Mouse (Mus musculus) cerebellum, postnatal 10 days (tissue): Measurements from ENCODE around the gene Hibadh.
"Not testable (repeated sequence)": the region's sequence is repeated elsewhere in the genome, so short reads cannot be mapped to it uniquely, and the experiment has no call there.

Source experiments
- DNase-seq, 2 experiments: peaks; one replicate each; pipeline ENCODE4 v3.0.0; 2021; ENCODE audit warnings: mixed read lengths in 2 of 2

Gene Hibadh

DNA sequence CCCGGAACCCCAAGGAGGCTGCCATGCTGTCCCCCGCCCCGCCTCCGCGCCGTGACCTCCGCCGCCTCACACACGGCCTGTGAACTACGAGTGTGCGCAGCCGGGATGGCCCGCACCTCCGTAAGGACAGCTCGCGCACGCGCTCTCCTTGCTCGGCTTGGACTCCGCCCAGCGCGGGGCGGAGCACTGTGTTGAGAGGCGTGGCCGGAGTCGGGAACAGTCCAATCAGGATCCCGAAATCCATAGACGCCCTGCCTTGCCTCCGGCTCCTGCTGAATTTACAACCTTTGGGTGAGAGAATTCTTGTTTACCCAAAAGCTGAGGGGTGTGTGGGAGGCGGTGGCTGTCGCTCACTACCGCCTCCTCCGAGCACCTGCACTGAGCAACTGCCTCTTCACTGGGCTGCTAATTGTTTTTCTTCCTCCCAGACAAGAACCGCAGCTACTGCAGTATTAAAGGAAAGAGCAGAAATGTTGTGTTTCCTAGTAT, at the start of gene Hibadh:
Gene Hibadh, minus strand, starts transcription at position 166 of the 489 bp plus-strand sequence.
- peak; percentile 99 for DNase-seq

DNA sequence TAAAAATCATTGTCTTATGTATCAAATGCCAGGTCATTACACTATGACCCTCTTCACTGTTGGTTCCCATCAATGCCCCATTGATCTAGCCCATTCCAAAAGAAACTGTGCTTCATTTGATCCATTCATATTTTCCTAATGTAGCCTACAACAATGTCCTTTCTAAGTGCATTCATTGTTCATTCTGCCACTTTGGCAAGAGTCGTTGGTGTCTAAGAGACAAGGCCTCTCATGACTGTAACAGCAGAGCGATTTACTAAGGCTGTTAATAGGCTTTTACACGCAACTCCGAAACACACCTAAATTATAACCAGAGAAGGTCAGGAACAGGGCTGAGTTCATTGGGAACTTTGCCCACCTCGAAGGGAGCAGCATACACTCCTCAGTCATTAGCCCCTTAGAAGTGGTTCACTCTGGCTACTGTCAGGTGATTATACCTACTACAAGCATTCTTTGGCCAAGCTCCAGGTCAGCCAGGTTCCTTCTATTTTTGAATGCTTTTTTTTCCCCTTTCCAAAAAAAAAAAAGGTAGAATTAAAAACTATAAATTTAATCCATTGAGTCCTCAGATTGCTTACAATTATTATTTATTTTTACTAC, 46.8 kb upstream of the Hibadh start:
- DNase-seq, result no peak

DNA sequence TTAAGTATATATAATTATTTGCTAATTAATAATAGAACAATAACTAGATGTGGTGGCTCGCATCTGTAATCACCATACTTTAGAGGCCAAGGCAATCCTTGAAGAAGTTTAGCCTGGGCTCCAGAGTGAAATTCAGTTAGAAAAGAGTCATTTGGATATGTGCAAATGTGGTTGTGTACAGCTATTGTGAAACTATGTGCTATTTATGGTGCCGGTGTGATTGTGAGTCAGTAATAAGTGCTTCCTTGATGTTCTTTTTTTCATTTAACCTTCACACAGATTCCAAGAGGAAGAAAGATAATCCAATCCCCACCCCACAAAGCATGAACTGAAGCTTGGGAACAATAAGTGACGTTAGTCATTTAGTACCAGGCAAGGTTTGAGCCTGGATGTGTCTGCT, 42.4 kb upstream of the Hibadh start:
- no peak for DNase-seq

DNA sequence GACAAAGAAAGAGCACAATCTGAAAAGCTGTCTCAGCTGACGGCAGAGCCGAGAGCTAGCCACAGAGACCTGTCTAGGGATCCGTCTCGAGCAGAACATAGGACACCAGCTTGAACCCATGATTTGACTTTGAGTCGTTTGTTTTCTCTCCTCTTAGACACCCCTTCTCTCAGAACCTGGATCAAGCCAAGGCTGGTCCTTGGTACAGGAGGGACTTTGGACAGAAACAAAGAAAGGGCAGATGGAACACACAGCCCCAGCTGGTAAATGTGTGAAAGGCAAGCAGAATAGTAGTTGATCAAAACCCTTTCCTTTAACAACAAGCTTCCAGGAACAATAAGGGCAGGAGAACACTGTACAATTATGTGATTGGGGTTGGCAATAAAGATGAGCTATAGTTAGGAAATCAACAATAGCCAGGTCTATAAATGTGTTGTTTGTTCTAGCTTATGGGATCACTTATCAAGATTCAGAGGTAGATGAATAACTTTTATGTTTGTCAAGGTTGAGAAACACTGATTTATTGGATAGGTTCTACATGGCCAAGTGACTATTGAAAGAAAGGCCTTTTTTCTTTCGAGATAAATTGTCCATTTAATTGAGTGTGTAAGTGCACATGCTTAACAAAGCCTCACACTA, 41.8 kb upstream of the Hibadh start:
- DNase-seq, result no peak

DNA sequence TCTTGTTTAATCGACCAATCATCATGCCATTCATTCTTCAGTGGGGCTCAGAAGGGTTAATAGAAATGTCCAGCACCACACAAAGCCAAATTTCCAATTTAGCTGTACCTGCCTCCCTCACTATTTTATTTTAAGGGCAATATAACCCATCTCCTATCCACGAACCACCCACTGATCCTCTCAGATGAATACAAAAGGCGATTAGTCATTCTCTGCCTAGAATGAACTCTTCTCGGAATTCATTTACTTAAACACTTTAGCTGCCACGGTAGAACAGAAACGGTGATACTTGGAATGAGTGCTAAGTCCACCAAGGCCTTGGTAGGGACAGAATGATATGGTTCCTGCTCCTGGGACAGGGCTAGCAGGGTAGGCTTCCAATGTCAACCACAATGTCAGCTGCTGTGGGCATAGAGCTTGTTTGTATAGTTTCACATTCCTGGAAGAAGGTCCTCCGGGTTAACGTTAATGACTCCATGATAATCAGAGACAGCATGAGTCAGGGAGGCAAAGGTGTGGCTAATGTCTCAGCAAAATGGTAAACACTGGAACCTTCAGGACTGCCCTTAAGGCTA, 40.4 kb upstream of the Hibadh start:
- DNase-seq, result no peak

DNA sequence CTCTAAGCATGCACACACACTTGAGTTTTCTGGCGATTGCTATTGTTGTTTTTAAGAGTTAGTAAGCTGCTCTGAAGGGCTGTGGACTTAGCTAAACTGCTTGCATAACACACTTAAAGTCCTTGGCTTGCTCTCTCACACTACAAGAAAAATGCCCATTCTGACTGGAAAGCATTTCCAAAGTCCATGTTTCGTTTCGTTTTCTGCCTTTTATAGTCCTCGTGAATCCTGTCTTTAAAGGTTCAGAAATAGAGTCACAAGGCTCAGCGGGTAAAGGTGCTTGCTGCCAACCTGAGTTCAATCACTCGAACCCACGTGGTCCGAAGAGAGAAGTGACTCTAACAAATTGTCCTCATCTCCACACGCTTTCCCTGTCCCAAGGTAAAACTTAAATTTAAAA, 39.4 kb upstream of the Hibadh start:
- no peak for DNase-seq

DNA sequence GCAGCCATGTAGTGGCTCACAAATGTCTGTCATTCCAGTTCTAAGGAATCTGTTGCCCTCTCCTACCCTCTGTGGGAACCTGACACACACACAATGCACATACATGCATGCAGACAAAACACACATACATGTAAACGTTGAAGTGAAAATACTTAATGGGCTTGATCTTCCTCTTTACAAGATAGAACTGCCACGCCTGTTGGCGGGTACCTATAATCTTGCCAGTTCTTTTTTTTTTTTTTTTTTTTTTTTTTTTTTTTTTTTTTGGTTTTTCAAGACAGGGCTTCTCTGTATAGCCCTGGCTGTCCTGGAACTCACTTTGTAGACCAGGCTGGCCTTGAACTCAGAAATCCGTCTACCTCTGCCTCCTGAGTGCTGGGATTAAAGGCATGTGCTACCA, 37.3 kb upstream of the Hibadh start:
- DNase-seq, result not testable (repeated sequence)

DNA sequence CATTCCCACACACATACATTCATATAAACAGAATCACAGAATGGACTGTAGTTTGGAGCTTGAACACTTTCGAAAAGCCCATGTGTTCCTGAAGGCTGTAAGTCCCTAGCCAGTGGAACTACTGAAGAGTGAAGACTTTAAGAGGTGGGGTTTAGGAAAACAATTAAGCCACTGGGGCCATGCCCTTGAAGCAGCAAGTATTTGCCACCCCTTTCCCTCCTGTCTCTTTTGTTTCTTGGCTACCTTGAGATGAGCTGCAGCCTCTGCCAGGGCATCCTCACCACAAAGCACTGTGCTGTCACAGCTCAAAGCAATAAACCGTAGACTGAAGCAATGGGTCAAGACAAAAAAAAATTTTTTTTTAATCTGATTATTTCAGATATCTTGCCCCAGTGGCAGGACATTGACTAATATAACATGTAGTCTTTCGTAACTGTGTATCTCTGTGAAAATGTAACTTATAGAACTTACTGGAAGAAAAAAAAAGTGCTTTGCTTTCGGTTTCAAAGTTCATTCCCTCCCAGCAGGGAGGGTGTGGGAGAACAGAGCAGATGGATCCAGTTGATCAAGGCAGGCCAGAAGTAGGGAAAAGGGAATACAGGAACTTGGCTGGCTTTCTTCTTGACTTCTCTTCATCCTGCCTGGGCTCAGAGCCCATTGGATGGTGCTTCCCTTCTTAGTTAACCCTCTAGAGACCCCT, 35.2 kb upstream of the Hibadh start:
- DNase-seq, result peak; percentile 45 to 66

DNA sequence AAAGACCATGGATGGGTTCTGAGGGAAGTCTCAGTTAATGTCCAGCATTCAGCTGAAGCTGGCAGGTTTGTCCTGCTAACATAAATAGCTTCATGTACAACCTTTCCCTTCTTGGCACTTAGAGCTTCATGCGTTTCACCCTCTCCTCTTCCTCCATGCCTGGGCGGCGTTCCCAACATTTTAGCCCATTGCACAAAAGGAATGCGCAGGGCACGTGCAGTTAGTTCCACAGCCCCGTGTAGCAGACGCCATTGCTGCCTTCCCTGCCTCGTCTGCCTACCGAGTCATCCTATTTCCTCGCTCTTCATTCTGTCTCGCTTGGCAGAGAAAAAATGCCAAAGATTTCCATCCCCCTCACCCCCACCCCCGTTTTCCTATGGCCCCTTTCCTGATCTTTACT, 34.4 kb upstream of the Hibadh start:
- DNase-seq, result peak; percentile 39 to 49

DNA sequence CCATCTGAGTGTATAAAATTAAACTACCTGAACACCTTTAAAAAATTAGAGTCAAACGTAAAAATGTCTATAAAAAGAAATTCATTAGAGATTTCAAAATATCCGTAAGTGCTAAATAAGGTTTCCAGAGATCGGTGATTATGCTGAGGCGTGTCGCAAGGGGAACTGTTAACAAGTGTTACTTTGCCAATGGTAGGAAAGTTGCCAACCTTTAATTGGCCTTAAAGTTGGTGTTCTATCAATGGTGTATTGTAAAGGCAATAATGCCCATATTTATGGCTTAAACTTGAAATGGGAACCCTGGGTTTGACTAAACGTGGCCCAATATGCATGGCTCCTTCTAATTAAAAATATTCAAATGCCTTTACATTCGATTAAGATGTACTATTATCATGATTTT, 33.5 kb upstream of the Hibadh start:
- DNase-seq, result no peak

DNA sequence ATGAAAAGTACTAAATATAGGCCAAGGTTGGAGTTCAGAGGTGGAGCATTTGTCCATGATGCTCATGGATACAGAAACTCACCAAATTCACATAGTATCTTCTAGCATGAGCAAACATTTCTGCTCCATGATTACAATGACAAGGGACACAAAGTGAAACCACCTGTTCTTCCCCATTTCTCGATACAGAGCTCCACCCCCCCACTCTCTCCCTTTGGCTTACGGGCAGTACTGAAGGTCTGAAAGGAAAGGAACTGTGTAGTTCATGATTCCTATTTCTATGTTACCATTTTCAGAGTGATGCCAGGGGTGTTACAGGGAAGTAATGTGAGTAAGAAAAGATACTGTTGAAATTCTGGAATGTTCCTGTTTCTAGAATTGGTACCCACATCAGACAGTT, 32.4 kb upstream of the Hibadh start:
- no peak for DNase-seq

DNA sequence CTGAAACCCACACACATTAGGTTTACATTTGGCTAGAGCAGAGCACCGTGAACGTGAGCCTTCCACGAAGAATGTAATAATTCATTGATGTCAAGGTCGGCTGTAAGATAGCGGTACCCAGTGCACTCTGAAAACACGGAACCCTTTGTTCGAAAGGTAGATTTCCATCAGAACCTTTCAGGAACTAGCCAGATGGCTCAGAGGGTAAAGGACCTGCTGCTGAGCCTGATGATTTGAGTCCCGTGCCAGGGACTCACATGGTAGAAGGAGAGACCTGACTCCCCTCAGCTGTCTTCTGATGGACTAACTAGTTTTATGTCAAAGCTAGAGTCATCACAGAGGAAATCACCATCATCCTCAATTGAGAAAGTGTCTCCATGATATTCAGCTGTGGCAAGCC, 31.6 kb upstream of the Hibadh start:
- peak in 1 of 2 experiments; percentile 28 for DNase-seq

DNA sequence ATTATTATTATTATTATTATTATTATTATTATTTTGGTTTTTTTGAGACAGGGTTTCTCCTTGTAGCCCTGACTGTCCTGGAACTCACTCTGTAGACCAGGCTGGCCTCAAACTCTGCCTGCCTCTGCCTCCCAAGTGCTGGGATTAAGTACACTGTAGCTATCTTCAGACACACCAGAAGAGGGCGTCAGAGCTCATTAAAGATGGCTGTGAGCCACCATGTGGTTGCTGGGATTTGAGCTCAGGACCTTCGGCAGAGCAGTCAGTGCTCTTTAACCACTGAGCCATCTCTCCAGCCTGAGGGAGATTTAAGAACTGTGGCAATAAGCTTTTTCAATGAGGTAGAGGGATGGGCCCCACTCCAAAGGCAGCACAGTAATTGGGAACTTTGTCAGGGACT, 29.7 kb upstream of the Hibadh start:
- DNase-seq, result not testable (repeated sequence)

DNA sequence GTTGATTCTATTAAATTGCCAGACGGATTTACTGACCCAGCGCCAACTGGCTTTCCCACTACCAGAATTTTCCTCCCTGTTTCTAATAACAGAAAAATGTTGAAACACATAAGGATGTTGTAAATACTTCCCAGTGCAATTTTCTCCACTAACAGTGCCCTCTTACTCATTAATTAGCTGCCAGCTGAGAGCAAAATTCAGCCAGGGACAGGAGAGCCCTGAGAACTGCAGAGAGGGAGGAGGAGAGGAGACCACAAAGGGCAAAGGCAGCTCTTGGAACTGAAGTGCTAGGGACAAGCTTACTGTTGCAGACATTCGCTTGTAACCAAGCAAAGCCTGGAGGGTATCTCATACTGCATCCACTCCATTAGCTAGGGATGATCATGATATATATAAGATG, 27.5 kb upstream of the Hibadh start:
- no peak for DNase-seq

DNA sequence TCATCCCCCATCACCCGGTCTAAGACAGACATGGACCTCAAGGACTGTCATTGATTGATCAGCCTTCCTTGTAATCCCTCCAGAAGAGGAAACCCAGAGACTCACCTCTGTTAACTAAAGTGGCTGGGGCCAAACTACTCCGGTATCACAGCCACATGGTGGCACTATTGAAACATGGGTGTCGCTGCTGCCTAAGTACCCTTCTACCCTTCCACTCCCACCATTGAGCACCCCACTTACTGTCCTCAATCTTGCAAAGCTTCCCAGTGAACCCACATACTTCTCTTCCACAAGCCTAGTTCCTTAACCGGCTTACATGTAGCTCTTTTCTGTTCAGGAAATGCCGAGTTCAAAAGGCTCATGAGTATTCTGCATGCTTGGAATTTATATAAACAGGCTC, 22.8 kb upstream of the Hibadh start:
- peak in 1 of 2 experiments; percentile 12 for DNase-seq

DNA sequence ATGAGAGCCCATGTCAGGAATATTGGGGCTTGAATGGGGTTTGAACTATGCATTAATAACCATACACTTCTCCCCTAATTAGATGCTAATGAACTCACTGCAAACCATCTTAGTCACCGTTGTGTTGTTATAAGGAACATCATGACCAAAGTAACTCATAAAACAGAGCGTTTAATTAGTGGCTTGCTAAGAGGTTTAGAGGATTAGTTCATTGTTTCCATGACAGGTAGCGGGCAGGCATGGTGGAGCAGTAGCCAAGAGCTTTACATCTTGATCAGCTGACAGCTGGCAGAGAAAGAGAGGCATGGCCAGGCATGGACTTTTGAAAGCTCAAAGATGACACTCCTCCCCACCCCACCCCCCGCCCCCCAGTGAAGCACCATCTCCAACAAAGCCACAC, 15.1 kb upstream of the Hibadh start:
- no peak for DNase-seq

DNA sequence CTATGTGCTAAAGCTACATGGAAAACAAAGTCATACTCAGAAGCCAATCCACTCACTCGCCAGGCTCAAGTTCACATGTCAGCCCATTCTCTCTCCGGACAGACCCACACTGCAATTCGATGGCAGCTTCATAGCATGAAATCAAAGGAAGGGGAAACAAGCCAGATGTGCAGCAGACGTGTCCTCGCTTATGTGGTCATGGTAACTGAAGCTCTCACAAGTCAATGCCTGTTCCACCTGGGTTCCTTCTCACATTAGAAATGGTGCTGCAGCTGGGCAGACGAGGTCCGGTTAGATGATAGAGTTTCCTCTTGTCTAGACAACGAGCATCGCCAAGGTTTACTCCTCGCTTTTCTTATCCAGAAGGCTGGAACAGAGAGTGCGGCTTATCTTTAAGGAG, 8.6 kb upstream of the Hibadh start:
- DNase-seq, result no peak

DNA sequence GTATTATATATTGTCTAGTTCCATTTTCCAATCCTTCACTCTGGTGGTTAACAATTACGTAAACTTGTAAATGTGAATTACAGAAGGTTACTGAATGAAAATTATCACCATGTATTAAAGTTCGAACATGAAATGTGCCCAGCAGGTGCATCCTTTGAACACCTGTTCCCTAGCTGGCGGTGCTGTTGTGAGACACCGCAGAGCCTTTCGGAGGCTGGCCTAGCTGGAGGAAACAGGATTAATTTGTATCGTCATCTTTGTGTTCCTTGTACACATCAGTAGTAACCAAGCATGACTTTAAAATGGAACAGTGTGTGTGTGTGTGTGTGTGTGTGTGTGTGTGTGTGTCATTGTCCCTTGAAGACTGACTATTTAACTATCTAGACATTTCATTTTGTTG, 7.8 kb upstream of the Hibadh start:
- no peak for DNase-seq

DNA sequence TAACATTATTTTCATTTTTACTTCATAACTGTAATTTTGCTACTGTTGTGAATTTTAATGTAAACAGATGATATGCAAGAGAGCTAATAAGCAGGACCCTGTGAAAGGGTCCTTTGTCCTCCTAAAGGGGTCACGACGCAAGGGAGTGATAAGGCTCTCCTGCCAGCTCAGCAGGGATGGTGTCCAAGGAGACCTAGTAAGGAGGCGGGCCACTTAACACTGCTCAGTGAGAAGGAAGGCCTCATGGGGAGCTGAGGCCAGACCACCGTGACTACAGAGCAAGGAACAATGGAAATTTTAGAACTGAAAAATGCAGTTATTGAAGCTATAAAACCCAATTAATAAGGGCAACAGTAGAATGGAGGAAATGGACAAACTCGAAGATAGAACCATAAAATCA, 5.7 kb upstream of the Hibadh start:
- no peak for DNase-seq

DNA sequence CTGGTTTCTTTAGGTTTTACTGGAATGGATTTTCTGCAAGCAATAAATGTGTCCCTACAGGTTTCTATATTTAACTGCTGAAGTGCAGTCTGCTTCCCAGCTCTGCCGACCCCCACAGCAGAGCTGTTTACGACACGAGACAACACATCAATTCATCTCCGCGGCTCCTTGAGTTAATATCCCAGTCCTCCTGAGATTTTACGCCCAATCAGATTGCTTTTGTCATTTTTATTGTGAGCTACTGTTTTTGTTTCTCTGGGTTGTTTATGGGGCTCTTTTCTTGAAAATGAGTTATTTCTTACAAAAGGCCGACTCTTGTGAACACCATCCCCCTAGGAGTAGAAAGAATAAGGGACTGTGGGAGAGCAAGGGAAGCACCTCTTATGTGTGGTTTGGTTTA, 2.0 kb upstream of the Hibadh start:
- no peak for DNase-seq

DNA sequence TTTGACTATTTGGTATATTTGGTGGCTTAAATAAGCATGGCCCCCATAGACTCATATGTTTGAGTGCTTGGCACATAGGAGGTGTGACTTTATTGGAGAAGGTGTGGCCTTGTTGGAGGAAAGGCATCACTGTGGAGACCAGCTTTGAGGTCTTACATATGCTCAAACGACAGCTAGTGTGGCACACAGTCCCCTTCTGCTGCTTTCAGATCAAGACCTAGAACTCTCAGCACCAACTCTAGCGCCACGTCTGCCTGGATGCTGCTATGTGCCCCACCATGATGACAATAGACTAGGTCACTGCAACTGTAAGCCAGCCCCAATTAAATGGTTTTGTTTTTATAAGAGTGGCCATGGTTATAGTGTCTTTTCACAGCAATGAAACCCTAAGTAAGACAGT, 887 bp upstream of the Hibadh start:
- DNase-seq, result peak in 1 of 2 experiments; percentile 6

DNA sequence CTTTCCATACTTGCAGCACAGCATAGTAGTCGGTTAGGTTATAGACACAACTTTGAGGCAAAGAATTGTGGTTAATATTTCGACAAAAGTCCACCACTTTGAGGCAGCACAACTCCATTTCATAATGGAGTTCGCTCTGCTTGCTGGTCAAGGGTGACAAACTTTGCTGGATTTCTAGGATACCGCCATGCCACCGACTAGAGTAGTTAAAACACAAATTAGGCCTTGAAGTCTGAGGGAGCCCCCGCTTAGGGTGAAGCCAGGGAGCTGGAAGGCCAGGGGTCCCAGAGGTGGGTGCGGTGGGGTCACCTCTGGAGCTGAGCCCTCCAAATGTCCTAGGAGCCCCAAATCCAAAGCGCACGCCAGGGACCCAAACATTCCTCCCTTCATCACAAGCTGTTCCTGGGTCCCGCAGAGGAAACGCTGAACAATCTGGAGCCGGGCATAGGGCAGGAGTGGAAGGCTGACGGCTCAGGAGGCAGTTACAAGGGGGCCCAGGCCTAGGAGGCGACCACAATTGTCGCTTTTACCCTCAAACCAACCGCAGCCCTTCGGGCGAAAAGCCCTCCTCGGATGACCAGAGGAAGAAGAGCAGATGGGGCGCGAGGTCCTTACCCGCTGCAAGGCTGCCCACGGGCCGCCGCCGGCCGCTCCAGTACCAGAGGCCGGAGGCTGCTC, 504 bp downstream of the Hibadh start:
- no peak for DNase-seq

DNA sequence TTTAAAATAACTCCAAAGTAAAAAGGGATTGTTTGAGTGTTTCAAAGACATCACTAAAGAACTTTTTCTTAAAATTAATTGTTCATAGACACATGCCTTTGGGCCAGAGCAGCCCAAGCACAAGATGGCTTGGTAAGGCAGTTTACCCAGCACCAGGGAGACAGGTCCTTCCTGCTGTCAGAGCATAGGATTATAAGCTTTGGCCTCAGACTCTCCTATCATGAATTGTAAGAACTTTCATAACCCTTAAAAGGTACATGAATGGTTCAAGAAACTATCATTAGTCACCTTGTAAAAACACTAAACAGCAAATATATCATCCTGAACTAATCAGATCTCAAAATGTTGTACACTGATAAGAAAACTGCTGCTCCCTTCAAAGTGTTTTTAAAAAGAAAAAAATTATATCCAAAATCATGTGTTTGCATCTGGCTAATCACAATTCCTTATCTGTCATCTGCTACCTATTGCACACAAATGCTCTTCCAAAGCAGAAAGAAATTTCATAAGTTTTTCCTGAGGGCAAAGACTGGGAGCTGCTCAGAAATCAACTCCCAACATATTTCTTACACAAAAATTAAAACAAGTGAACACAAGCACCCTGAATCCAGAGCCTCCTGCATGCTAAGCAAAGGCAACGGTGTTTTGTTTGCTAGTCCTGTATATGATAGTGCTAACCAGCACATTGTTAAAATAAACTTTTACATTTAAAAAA, 1.6 kb downstream of the Hibadh start:
- no peak for DNase-seq
